Mouse (Mus musculus) T-cell, adult 2 months (primary cell): ENCODE measurements around the gene Olfr361.
"Not testable (repeated sequence)": the region's sequence is repeated elsewhere in the genome, so short reads cannot be mapped to it uniquely, and the experiment has no call there.

Experiments used
- DNase-seq: peaks from one replicate; pipeline ENCODE4 v3.0.0; 2022; ENCODE audit warnings: low spot score

Olfr361 gene

DNA sequence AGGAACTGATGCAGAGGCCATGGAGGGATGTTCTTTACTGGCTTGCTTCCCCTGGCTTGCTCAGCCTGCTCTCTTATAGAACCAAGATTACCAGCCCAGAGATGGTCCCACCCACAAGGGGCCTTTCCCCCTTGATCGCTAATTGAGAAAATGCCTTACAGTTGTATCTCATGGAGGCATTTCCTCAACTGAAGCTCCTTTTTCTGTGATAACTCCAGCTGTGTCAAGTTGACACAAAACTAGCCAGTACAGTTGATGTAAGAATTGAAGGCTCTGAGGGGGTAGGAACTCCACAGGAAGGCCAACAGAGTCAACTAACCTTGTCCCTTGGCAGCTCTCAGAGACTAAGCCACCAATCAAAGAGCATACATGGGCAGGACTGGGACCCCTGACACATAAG, at the start of gene Olfr361:
Gene Olfr361 (minus strand): TSS at position 101 of the 400 bp plus-strand sequence.
- DNase-seq: not testable (repeated sequence)

DNA sequence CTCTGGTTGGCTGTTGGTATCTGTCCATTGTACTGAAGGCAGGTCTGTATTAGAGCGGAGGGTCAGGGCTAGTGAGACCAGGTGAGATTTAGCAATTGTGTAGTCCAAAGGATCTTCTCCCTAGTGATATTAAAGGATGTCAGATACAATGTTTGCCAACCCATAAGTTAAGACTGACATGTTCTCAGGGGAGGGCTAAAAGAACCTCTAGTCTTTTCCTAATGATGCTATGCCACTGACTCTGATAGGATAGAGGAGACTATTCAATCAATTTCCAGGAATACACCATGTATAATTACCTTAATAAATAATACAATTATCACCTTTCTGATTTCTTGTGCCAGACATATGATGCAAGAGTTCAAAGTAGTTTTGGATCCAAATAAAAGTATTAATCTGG, 28.7 kb upstream of the Olfr361 start, which contains the start of gene Olfr362:
Gene Olfr362 (minus strand): TSS at position 101 of the 400 bp plus-strand sequence.
- no peak for DNase-seq

DNA sequence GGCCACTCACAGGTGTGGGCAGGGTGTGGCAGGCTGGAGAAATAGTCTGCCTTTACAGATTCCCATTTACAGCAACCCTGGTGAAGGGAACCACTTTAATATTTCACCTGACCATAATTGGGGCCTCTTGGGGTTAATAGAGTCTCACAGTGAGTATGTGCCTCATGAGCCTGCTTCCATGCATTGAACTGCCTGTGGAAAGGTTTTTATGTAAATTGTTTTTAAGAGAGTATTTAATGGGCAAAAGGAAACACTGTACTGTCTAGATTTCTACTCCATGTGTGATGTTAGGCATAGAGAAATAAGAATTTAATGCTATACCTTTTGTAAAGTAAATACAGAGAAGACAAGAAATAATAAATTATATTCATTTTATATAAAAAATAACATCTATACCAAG, 23.6 kb downstream of the Olfr361 start, which contains the start of gene Olfr360:
Gene Olfr360 (plus strand): TSS at position 301 of the 400 bp plus-strand sequence.
- DNase-seq: no peak
